Mouse (Mus musculus): ENCODE measurements around the gene Gm42674. TPM values are rescaled to one million over a fixed set of nuclear protein-coding genes. Genes with fewer than 3 reads are reported as not detected.

Gene Gm42674
- not detected in 2 replicates for polyA plus RNA-seq (2014; fragmentation: Nextera tagmentation; extraction: Ambion mirVana)

DNA sequence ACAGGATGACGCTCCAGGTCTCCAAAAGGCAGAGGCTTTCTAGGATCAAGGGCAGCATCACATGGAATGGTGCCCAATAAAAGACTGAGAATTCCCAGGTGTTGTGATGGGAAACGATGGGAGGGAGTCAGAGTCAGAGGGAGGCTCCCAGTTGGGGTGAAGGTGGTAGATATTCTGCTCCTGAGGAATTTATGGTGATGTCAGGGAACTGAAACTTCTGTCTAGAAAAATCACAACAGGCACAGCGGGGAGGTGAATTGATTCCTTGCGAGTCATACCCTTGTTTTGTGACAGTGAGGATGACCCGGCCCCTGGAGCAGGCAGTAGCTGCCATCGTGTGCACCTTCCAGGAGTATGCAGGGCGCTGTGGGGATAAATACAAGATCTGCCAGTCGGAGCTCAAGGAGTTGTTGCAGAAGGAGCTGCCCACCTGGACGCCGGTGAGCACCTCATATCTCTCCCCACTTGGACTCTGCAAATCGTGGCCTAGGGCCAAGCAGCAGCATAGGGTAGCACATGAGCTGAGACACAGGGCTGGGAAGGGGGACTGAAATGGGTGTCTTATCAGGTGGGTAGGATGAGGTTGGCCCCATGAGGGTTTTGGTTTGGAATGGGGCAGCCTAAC lies at the start of gene Gm42674:
Gm42674 (plus strand) TSS at position 419 of the 625 bp plus-strand sequence.
- Histone ChIP-seq H3K4me2 (replicated peaks) (no peak within 1 kb of the TSS), H3K9ac (no peak within 1 kb of the TSS), H3K4me3 (replicated peaks; ENCODE audit: low read length) (no peak within 1 kb of the TSS), H3K4me1 (replicated peaks; ENCODE audit: control insufficient read depth, insufficient read depth, low read length) (0 out of 2 replicates have a peak, but pooled peaks cover 5% of the 10 kb centered on the region), H3K27me3 (ENCODE audit: control insufficient read depth, insufficient read depth, low read length) (no peaks in the 10 kb centered on the region), H3K9me3 (ENCODE audit: control insufficient read depth, low read length) (no peaks in the 10 kb centered on the region), H3K27ac (no peak within 1 kb of the TSS), H3K36me3 (replicated peaks; ENCODE audit: control insufficient read depth, insufficient read depth) (no peaks in the 10 kb centered on the region)
- WGBS, result 85% methylated on average over 11 of the region's 11 CpGs
- no peak for DNase-seq (ENCODE audit: low spot score)
- ATAC-seq (ENCODE audit: low FRiP score), result no peak

DNA sequence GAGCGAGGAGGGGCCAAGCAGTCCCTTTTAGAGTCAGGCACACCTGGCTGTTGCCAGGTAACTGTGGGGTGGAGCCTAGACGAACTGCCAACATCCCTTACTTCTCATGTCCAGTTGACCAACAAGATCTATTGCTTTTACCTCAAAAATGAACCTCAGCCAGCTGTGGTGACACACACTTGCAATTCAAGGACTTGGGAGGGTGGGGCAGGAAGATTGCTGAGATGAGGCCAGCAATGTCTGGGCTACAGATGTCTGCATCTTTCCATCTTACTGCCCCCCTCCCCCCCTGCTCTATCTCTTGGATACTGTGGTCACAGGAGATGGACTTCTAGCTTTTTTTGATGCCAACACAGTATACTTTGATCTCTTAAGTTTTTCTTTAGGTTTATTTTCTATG lies 49.5 kb upstream of the Gm42674 start:
- no peak for ATAC-seq (ENCODE audit: low FRiP score)
- Histone ChIP-seq H3K4me3 (replicated peaks; ENCODE audit: low read length) (no peak overlapping the region), H3K27ac (no peak overlapping the region), H3K4me2 (replicated peaks) (no peak overlapping the region), H3K9ac (no peak overlapping the region), H3K9me3 (ENCODE audit: control insufficient read depth, low read length) (no peaks in the 10 kb centered on the region), H3K36me3 (replicated peaks; ENCODE audit: control insufficient read depth, insufficient read depth) (no peaks in the 10 kb centered on the region), H3K27me3 (ENCODE audit: control insufficient read depth, insufficient read depth, low read length) (no peaks in the 10 kb centered on the region), H3K4me1 (replicated peaks; ENCODE audit: control insufficient read depth, insufficient read depth, low read length) (no peaks in the 10 kb centered on the region)
- WGBS, result 86% methylated on average over 2 of the region's 2 CpGs
- no peak for DNase-seq (ENCODE audit: low spot score)

DNA sequence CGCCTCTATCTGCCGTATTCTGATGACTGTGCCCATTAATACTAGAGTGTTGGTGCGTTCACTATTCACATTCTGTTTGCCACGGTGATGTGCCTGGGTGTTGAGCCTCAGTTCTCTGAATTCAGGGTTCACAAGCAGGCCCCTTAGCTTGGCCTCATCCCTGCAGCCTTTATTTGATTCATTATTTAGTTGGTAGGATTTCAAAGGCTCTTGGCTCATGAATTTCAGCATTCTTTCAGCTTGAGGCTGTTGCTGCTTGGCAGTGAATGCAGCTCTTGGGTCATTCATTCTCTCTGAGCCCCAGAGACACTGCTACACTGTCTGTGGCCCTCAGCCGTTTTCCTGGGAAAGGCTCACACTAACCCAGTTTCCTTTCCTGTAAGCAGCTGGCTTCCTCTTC lies 45.8 kb upstream of the Gm42674 start:
- no peak overlapping the region for H3K27ac ChIP-seq
- no peak overlapping the region for H3K9ac ChIP-seq
- no peak overlapping the region for H3K4me2 ChIP-seq (replicated peaks)
- no peaks in the 10 kb centered on the region for H3K9me3 ChIP-seq (ENCODE audit: control insufficient read depth, low read length)
- WGBS, result 31% methylated on average over 5 of the region's 5 CpGs
- H3K4me1 ChIP-seq (replicated peaks; ENCODE audit: control insufficient read depth, insufficient read depth, low read length), result no peaks in the 10 kb centered on the region
- H3K4me3 ChIP-seq (replicated peaks; ENCODE audit: low read length), result no peak overlapping the region
- ATAC-seq (ENCODE audit: low FRiP score), result peak; percentile 87; the same call in 1 of the 2 replicates
- no peaks in the 10 kb centered on the region for H3K27me3 ChIP-seq (ENCODE audit: control insufficient read depth, insufficient read depth, low read length)
- no peaks in the 10 kb centered on the region for H3K36me3 ChIP-seq (replicated peaks; ENCODE audit: control insufficient read depth, insufficient read depth)
- DNase-seq (ENCODE audit: low spot score), result peak; percentile 47

DNA sequence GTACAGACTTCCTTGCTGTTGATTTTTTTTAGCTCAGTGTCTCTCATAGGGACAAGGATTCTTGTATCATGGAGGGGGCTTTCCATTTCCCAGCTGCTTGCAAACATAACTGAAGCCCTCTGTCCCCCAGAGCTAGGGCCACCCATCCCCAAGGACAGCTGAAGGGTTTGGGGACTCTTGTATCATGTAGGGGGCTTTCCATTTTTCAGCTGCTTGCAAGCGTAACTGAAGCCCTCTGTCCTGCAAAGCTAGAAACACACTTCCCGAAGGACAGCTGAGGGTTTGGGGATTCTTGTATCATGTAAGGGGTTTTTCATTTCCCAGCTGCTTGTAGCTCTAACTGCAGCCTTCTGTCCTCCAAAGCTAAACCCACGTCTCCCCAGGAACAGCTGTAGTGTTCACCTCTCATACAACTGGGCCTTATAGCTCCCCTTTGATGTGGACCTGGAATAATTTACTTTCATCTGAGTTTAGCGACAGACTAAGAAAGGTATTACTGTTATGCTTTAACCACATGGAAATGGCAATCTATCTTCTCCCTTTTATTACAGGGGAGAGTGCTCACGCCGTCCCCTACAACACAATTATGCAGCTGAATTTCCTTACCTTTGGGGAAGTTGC lies 41.6 kb upstream of the Gm42674 start, which contains the start of gene S100a3:
S100a3 (plus strand) TSS at position 571 of the 621 bp plus-strand sequence.
- DNase-seq (ENCODE audit: low spot score) (no peak), ATAC-seq (ENCODE audit: low FRiP score) (no peak)
- Histone ChIP-seq H3K9ac (no peak within 1 kb of the TSS), H3K36me3 (replicated peaks; ENCODE audit: control insufficient read depth, insufficient read depth) (no peaks in the 10 kb centered on the region), H3K4me3 (replicated peaks; ENCODE audit: low read length) (no peak within 1 kb of the TSS), H3K4me2 (replicated peaks) (no peak within 1 kb of the TSS), H3K27ac (no peak within 1 kb of the TSS), H3K9me3 (ENCODE audit: control insufficient read depth, low read length) (no peaks in the 10 kb centered on the region), H3K4me1 (replicated peaks; ENCODE audit: control insufficient read depth, insufficient read depth, low read length) (no peaks in the 10 kb centered on the region), H3K27me3 (ENCODE audit: control insufficient read depth, insufficient read depth, low read length) (no peaks in the 10 kb centered on the region)
- WGBS, result 80% methylated on average over 6 of the region's 6 CpGs

- no peak for DNase-seq (ENCODE audit: low spot score)
- WGBS, result 88% methylated on average over 5 of the region's 5 CpGs
- no peaks in the 10 kb centered on the region for H3K36me3 ChIP-seq (replicated peaks; ENCODE audit: control insufficient read depth, insufficient read depth)
- no peak overlapping the region for H3K9ac ChIP-seq
- no peaks in the 10 kb centered on the region for H3K4me1 ChIP-seq (replicated peaks; ENCODE audit: control insufficient read depth, insufficient read depth, low read length)
- H3K27ac ChIP-seq, result no peak overlapping the region
- H3K4me3 ChIP-seq (replicated peaks; ENCODE audit: low read length), result no peak overlapping the region
- ATAC-seq (ENCODE audit: low FRiP score), result no peak
- no peaks in the 10 kb centered on the region for H3K27me3 ChIP-seq (ENCODE audit: control insufficient read depth, insufficient read depth, low read length)
- H3K4me2 ChIP-seq (replicated peaks), result no peak overlapping the region
- no peaks in the 10 kb centered on the region for H3K9me3 ChIP-seq (ENCODE audit: control insufficient read depth, low read length)
These were observed 27.0 kb upstream of the Gm42674 start for GRCm38 (mm10) chr3:90574691-90575090.

DNA sequence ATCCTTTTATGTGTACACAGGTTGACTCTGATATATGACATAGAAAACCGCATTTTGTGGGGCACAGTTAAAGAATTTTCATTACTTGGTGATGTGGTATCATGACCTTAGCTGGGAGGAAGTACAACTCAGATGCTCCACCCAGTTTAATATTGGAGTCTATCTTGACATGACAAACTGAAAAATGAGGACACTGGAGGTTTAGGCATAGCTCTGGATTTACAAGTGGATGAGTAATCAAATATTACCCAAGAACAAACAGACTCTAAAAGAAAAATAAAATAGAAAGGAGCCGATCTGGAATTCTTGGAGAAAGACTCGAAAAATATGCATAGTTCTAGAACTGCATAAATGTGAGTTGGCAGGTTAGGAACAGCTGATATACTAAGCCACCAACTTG lies 26.4 kb upstream of the Gm42674 start:
- no peaks in the 10 kb centered on the region for H3K36me3 ChIP-seq (replicated peaks; ENCODE audit: control insufficient read depth, insufficient read depth)
- no peak for ATAC-seq (ENCODE audit: low FRiP score)
- DNase-seq (ENCODE audit: low spot score), result no peak
- no peaks in the 10 kb centered on the region for H3K9me3 ChIP-seq (ENCODE audit: control insufficient read depth, low read length)
- H3K27ac ChIP-seq, result no peak overlapping the region
- H3K4me3 ChIP-seq (replicated peaks; ENCODE audit: low read length), result no peak overlapping the region
- H3K27me3 ChIP-seq (ENCODE audit: control insufficient read depth, insufficient read depth, low read length), result no peaks in the 10 kb centered on the region
- H3K4me2 ChIP-seq (replicated peaks), result no peak overlapping the region
- no peaks in the 10 kb centered on the region for H3K4me1 ChIP-seq (replicated peaks; ENCODE audit: control insufficient read depth, insufficient read depth, low read length)
- 89% methylated on average over 3 of the region's 3 CpGs for WGBS
- H3K9ac ChIP-seq, result no peak overlapping the region

GRCm38 (mm10) chr3:90576351-90577001 lies 25.2 kb upstream of the Gm42674 start:
- no peaks in the 10 kb centered on the region for H3K27me3 ChIP-seq (ENCODE audit: control insufficient read depth, insufficient read depth, low read length)

DNA sequence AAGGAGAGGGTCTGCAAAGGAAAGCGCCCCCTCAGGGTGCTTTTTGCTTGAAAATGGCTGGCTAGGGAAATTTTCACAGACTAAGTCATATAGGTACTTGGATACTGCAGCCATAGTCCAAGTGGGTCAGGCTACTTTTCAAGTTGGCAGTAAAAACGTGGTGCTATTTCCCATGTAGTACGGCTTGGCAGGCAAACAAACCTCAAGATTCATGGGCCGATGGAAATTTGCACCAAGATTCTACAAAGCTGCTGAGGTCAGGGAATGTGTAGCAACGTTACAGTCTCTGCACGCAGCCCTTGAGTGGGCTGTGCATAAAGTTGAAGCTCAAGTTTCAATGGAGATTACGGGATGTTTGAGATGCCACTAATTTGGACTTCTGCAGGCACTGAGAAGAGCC lies 22.3 kb upstream of the Gm42674 start:
- no peaks in the 10 kb centered on the region for H3K9me3 ChIP-seq (ENCODE audit: control insufficient read depth, low read length)
- no peak overlapping the region for H3K4me2 ChIP-seq (replicated peaks)
- H3K36me3 ChIP-seq (replicated peaks; ENCODE audit: control insufficient read depth, insufficient read depth), result no peaks in the 10 kb centered on the region
- ATAC-seq (ENCODE audit: low FRiP score) (no peak), DNase-seq (ENCODE audit: low spot score) (no peak)
- H3K9ac ChIP-seq, result no peak overlapping the region
- H3K27me3 ChIP-seq (ENCODE audit: control insufficient read depth, insufficient read depth, low read length), result no peaks in the 10 kb centered on the region
- WGBS, result 84% methylated on average over 7 of the region's 7 CpGs
- H3K27ac ChIP-seq, result no peak overlapping the region
- no peaks in the 10 kb centered on the region for H3K4me1 ChIP-seq (replicated peaks; ENCODE audit: control insufficient read depth, insufficient read depth, low read length)
- H3K4me3 ChIP-seq (replicated peaks; ENCODE audit: low read length), result no peak overlapping the region

More at GRCm38 (mm10) chr3:90576351-90577001, 25.2 kb upstream of the Gm42674 start:
- DNase-seq (ENCODE audit: low spot score), result no peak
- Histone ChIP-seq H3K4me2 (replicated peaks) (no peak overlapping the region), H3K4me3 (replicated peaks; ENCODE audit: low read length) (no peak overlapping the region), H3K27ac (no peak overlapping the region), H3K9me3 (ENCODE audit: control insufficient read depth, low read length) (no peaks in the 10 kb centered on the region), H3K9ac (no peak overlapping the region), H3K4me1 (replicated peaks; ENCODE audit: control insufficient read depth, insufficient read depth, low read length) (no peaks in the 10 kb centered on the region), H3K36me3 (replicated peaks; ENCODE audit: control insufficient read depth, insufficient read depth) (no peaks in the 10 kb centered on the region)
- no peak for ATAC-seq (ENCODE audit: low FRiP score)
- WGBS, result 74% methylated on average over 10 of the region's 10 CpGs

- no peak for ATAC-seq (ENCODE audit: low FRiP score)
These were observed 20.6 kb upstream of the Gm42674 start for GRCm38 (mm10) chr3:90581141-90581540.

More at GRCm38 (mm10) chr3:90581141-90581540, 20.6 kb upstream of the Gm42674 start:
- H3K4me2 ChIP-seq (replicated peaks), result no peak overlapping the region
- no peaks in the 10 kb centered on the region for H3K4me1 ChIP-seq (replicated peaks; ENCODE audit: control insufficient read depth, insufficient read depth, low read length)
- no peak overlapping the region for H3K4me3 ChIP-seq (replicated peaks; ENCODE audit: low read length)
- no peak overlapping the region for H3K9ac ChIP-seq
- H3K9me3 ChIP-seq (ENCODE audit: control insufficient read depth, low read length), result no peaks in the 10 kb centered on the region
- WGBS, result 96% methylated on average over 5 of the region's 5 CpGs
- H3K27me3 ChIP-seq (ENCODE audit: control insufficient read depth, insufficient read depth, low read length), result no peaks in the 10 kb centered on the region
- DNase-seq (ENCODE audit: low spot score), result no peak
- no peaks in the 10 kb centered on the region for H3K36me3 ChIP-seq (replicated peaks; ENCODE audit: control insufficient read depth, insufficient read depth)
- no peak overlapping the region for H3K27ac ChIP-seq

Measured in hindbrain, embryonic 14.5 days (tissue).